Mouse (Mus musculus) layer of hippocampus, postnatal 14 days (tissue): Measurements from ENCODE around the gene Trpm1. TPM values are rescaled to one million over a fixed set of nuclear protein-coding genes. Genes with fewer than 3 reads are reported as not detected.

Experiments
- DNase-seq, 2 experiments: peaks; one replicate each; pipeline ENCODE4 v3.0.0; 2021 to 2022; ENCODE audit warnings: low spot score in 2 of 2, mixed read lengths in 1 of 2
- microRNA-seq, 2 experiments: library from miRNA; unstranded; fragments of <30 nt; microRNA quantifications; one replicate each; pipeline ENCODE4 v1.2.0; 2021
- total RNA-seq, 2 experiments: library from RNA; stranded (reverse); gene quantifications; 2 replicates each; pipeline ENCODE4 v1.2.3; 2021

Trpm1 gene
- total RNA-seq, 2 experiments from 2014 or later: 0.07 TPM; not detected in 1

GRCm38 (mm10) chr7:64286566-64286965 is 132.9 kb downstream of the Trpm1 start:
- no peak for DNase-seq

- DNase-seq: peak; percentile 98
These were observed 133.9 kb downstream of the Trpm1 start, which contains the start of gene Mtmr10 for GRCm38 (mm10) chr7:64287414-64288091. Gene Mtmr10 (plus strand): TSS chr7:64287653.

GRCm38 (mm10) chr7:64289416-64289815 is 135.8 kb downstream of the Trpm1 start:
- DNase-seq: no peak

- DNase-seq: no peak
These were observed 136.8 kb downstream of the Trpm1 start for GRCm38 (mm10) chr7:64290431-64290830.

GRCm38 (mm10) chr7:64291722-64292121 is 138.1 kb downstream of the Trpm1 start:
- DNase-seq: no peak

GRCm38 (mm10) chr7:64296286-64297010 is 142.8 kb downstream of the Trpm1 start:
- peak in 1 of 2 experiments; percentile 44 for DNase-seq

- DNase-seq: no peak
These were observed 156.6 kb downstream of the Trpm1 start for GRCm38 (mm10) chr7:64310241-64310640.

- DNase-seq: no peak
These were observed 157.1 kb downstream of the Trpm1 start for GRCm38 (mm10) chr7:64310756-64311155.

GRCm38 (mm10) chr7:64312811-64313210 is 159.2 kb downstream of the Trpm1 start:
- DNase-seq: no peak

Small RNA genes within 50 kb of the gene (microRNA-seq; reads per million reads assigned to microRNA genes)
- gene Mir211 (1.7 to 3.4 reads per million in 2 experiments), gene Mir6416 (0 reads per million in 2 experiments)

Other genes starting within 250 kb of the Trpm1 start
- gene E030018B13Rik, start 237.0 kb upstream of the Trpm1 start, total RNA-seq: not detected
- 100 to 1,000 TPM; 170 to 173 TPM for gene Klf13, start 214.9 kb upstream of the Trpm1 start, total RNA-seq
- 10 to 100 TPM; 16.1 to 18.1 TPM for gene Mtmr10, start 133.8 kb downstream of the Trpm1 start, total RNA-seq
- 10 to 100 TPM; 10.4 to 12.1 TPM for gene Fan1, start 220.3 kb downstream of the Trpm1 start, total RNA-seq
- gene Mphosph10, start 238.4 kb downstream of the Trpm1 start, total RNA-seq: 10 to 100 TPM; 20.6 to 23.9 TPM
- 10 to 100 TPM; 45.3 to 60.0 TPM for gene Mcee, start 238.8 kb downstream of the Trpm1 start, total RNA-seq